Mouse (Mus musculus) cerebellum, adult 11-12 months (tissue): ENCODE results near the gene Pcca.

Experiments used
- DNase-seq: peaks from one replicate; pipeline ENCODE4 v3.0.0; 2022

Gene Pcca

GRCm38 (mm10) chr14:122651681-122652080 is 117.6 kb downstream of the Pcca start:
- DNase-seq = no peak

DNA sequence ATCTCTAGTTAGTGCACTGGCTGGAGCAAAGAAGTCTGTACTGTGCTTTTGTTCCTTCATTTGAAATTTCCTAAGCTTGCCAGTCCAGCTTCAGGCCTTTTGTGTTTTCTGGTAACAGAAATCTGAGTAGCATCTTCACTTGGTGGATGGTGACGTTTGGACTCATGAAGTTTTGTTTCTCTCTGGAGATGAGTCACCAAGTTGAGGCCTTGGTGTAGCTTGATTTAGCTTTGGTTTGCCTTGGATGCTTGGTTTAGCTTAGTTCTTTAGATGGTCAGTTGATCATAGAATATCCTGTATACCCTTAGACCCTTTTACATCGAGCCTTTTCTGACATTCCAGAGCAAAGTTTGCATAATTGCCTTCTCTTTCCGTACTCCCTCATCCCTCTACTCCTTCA is 141.5 kb downstream of the Pcca start:
- no peak for DNase-seq

DNA sequence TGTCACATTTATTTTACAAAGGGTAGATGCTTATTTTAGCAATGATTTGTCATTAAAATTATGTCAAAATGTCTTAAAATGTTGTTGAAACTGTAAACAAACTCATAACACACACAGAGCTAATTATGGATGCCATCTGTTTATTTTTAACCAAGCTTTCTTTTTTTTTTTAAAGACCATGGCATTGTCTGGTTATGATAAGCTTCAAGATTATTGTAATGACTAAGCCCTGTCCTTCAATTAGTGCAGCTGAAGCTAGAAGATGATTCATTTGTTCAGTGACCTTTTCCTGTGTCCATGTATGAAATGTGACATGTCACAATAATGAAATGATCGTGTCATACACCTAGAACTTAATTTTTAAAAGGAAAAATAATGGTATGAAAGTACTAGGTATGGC is 149.5 kb downstream of the Pcca start:
- no peak for DNase-seq

DNA sequence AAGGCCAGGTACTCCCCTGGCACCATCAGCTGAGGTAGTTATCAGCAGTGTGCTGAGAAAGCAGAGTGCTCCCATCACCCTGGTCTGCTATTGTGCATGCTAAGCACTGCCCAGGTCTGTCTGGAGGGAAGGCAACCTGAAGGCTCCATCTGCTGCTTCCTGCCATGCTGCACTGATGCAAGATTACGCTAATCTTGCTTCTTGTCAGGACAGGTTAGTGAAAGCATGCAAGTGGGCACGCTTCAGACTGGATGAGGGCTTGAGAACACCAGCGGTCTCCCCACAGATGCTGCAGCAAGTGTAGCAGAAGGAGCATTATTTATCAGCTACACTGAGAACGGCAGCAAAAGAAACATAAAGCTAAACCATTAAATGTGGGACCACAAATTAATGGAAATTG is 150.1 kb downstream of the Pcca start:
- DNase-seq = peak; percentile 60

DNA sequence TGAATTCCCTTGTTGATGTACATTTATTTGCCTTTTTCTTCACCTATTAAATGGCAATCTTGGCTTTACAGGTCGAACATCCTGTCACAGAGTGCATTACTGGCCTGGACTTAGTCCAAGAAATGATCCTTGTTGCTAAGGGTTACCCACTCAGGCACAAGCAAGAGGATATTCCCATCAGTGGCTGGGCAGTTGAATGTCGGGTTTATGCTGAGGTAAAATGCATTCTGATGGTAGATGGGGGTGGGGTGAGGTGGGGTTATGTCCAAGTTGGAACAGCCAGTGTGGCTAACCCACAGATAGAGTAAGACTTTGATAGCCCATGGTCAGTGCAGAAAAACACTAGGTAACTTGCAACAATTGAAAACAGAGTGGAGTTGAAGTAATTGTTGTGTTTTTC is 150.7 kb downstream of the Pcca start:
- peak; percentile 18 for DNase-seq

DNA sequence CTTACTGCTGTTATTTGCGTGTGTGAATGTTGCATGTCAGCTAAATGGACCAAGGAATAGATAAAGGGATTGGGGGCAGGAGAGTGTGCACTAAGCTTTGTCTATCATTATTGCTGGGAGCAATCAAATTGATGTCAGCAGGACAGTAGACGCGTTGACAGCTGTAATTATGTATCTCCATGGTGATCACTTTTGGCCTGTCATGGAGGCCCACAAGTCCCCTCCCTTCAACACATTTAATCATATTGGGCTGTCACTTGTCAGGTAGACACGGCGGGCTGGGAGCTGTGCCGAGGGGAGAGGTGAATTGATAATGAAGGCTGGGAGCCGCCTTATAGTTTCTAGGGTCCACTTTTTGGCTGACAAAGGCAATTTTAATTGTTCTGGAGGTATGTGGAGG is 153.3 kb downstream of the Pcca start:
- no peak for DNase-seq

- no peak for DNase-seq
Observed at GRCm38 (mm10) chr14:122688378-122688777, 154.3 kb downstream of the Pcca start.

GRCm38 (mm10) chr14:122689136-122689815 is 155.2 kb downstream of the Pcca start:
- DNase-seq = no peak

DNA sequence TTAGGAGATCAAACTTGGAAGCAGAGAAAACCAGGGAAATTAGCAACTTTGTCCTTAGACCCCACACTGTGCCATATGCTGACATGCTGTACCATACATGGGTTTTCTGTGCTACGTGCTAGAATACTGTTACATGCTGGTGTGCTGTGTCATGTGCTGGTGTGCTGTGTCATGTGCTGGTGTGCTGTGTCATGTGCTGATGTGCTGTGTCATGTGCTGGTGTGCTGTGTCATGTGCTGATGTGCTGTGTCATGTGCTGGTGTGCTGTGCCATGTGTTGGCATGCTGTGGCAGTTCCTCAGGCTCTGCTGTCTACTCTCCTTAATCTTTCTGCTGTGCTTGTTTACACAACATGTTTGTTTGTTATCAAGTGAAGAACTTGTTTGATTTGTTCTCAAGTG is 157.4 kb downstream of the Pcca start:
- DNase-seq = no peak

- no peak for DNase-seq
Observed at GRCm38 (mm10) chr14:122700333-122700732, 166.2 kb downstream of the Pcca start.

GRCm38 (mm10) chr14:122713793-122714192 is 179.7 kb downstream of the Pcca start:
- DNase-seq = no peak

GRCm38 (mm10) chr14:122714911-122715310 is 180.8 kb downstream of the Pcca start:
- DNase-seq = no peak

- DNase-seq = no peak
Observed at GRCm38 (mm10) chr14:122716057-122716456, 181.9 kb downstream of the Pcca start.

DNA sequence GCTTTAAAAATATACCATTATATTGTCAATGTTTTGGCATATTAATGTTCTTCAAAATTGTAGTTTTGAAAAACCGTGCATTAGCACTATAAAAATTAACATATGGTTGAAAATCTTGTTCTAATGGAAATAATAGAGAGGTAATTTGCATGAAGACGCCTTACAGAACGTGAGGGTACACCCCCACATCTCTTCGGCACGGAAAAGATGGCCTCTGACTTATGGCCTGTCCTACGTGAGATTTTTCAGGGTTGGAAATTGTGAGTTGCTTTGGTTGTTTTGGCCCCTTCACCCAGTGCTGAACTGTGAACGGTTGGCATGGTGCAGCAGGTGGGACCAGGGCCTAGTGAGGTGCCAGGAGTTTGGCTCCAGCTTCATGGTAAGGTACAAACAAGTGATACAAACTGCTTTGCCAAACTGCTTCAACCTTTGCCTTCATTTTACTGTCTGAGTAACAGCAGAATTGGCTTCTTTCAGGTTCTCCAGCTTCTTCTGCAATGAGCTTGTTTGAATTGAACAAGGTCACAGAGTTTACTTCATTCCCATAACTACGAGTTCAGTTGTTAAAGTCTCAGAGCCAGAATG is 185.5 kb downstream of the Pcca start:
- no peak for DNase-seq

DNA sequence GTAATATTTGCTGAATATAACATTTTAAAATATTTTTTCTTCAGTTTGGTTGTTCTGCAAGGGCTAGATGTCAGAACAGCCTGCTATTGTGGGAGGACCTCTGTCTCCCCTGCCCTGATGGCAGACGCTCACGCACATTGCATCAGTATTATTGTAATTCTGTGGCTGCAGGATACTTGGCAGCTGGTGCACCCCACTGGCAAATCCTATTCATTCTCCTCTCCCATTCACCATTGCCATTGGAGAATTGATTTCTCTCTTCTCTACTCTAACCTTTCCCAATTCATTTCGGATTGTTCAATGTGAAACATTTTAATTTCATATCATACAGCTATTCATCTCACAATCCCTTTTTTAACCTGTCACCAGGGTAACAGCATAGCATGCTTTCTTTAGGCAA is 186.9 kb downstream of the Pcca start:
- DNase-seq = peak; percentile 22

- no peak for DNase-seq
Observed at GRCm38 (mm10) chr14:122721750-122722149, 187.6 kb downstream of the Pcca start.

- DNase-seq = no peak
Observed at GRCm38 (mm10) chr14:122726456-122726855, 192.3 kb downstream of the Pcca start.

GRCm38 (mm10) chr14:122729431-122730073 is 195.4 kb downstream of the Pcca start:
- no peak for DNase-seq

DNA sequence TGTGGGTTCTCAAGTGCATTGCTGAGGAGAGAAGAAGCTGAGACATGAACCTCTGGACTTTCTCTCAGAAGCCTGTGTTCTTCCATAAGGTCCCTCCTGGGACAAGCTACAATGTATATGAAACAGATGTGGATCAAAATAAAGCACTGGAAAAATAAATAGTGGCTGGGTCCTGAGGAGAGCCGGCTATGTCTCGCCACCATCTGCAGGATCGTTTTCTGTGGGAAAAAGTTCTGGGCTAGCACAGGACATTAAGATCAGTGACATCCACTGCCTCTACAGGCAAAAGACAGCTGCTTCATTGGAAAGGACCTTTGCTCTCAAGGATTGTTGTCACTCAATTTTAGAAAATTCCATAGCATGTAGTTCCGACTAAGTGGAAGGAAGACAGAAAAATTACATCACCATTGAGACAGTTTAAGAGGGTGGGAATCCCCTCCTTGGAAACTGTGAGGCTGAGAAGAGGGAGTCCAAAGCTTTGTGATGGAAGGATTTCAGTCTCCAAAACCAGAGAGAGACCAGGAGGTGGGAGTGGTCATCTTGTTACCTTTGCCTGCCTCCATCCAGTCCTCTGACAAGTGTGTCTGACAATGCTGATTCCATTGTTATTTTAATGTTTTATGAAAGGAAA is 196.9 kb downstream of the Pcca start:
- no peak for DNase-seq

- no peak for DNase-seq
Observed at GRCm38 (mm10) chr14:122736806-122737205, 202.7 kb downstream of the Pcca start.

DNA sequence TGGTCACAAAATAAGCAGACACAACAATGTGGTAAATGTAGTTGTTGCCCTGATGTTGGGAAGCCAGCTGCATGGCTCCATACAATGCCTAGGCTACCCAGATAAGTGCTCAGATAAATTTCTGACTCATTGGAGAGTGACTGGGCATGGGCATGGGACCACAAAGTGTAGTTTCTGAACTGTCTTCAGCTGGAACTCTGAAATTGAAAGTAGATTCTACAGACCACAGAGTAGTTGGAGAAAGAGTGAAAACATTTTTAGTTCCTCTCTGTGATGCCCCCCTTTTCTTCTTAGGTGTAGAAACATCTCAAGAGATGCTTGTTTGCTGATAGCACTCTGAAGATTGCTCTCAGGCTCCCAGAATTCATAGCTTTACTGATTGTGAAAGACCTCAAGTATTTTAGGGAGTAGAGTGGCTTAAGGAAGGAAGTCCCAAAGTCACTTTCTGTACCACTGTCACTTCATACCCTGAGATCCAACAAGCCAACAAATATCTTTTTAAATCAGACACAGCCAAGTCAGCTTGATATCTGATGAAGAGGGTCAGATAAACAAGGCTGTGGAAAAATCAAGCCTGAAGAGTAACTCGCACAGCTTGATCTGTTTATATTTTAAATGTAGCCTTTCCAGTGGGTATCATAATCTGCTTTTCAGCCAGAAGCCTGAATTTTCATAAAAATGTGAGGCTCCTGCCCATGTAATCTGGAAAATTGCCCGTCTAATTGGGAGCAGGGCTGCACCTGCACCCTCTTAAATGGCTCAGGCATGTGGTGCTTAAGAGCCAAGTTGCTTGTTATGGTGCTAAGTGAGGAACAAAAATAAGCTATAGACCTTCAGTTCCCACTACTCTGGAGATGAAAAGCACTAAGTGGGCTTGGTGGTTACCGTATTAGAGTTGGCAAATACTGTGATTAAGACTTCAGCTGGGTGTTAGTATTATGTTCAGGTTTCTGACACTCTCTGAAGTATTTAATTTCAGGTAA is 214.0 kb downstream of the Pcca start:
- peak; percentile 16 for DNase-seq

- no peak for DNase-seq
Observed at GRCm38 (mm10) chr14:122751552-122751951, 217.4 kb downstream of the Pcca start.

GRCm38 (mm10) chr14:122753278-122753677 is 219.2 kb downstream of the Pcca start:
- DNase-seq = no peak
